Mouse (Mus musculus): Measurements from ENCODE around the gene Acot5.
"Not testable (repeated sequence)": the region's sequence is repeated elsewhere in the genome, so short reads cannot be mapped to it uniquely, and the experiment has no call there.

Acot5 gene

DNA sequence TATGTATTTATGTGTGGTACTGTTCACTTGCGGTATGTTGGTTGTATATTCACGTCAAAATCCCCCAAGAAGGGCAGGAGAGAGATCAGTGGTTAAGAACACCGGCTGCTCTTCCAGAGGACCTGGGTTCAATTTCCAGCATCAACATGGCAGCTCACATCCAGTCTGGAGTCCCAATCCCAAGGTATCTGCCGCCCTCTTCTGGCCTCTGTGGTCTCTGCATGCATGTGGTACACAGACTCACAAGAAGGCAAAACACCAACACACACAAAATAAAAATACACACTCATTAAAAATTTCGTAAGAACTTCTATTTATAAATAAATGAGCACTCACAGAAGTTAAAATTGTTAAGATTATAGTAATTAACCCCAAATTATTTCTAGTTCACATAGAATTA lies 5.9 kb upstream of the Acot5 start:
- DNase-seq = peak; percentile 88

DNA sequence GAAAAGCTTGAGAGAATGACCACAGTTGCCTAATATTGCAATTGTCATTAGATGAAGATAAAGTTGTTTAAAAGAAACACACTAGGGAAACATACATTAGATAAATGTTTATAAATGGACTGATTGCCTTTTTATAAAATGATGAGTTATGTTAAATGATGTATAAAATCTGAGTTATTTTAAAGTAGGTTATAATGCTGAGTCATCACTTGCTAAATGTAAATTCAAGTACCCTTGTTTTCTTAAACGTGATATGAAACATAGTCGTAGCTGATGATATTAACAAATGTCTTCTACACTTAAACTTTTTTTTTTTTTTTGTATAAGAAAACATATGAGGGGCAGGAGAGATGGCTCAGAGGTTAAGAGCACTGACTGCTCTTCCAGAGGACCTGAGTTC lies 5.3 kb upstream of the Acot5 start:
- DNase-seq = no peak

- peak; percentile 86 for DNase-seq
These were observed 4.5 kb upstream of the Acot5 start for GRCm38 (mm10) chr12:84064621-84065020.

- DNase-seq = peak; percentile 74
These were observed 1.4 kb upstream of the Acot5 start for GRCm38 (mm10) chr12:84067752-84068151.

DNA sequence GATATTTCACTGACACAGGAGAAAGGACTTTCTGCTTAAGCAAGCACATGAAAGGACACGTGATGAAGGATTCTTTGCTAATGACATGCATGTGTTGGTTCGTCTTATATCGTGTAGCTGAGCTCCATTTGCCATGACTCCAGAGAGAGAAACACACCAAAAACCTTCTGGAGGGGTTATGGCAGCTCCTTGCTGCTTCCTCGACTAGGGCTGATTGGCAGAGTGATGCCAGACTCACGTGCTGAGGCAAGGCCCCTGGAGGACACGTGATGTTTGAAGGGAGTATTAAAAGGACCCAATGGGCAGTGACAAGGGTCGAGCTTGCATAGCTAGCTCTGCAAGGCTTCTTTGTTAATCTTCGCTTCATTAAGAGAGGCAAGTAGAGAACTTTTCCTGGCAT lies 829 bp upstream of the Acot5 start:
- DNase-seq = peak; percentile 74

- DNase-seq = peak; percentile 94
These were observed 457 bp downstream of the Acot5 start for GRCm38 (mm10) chr12:84069582-84069981.

DNA sequence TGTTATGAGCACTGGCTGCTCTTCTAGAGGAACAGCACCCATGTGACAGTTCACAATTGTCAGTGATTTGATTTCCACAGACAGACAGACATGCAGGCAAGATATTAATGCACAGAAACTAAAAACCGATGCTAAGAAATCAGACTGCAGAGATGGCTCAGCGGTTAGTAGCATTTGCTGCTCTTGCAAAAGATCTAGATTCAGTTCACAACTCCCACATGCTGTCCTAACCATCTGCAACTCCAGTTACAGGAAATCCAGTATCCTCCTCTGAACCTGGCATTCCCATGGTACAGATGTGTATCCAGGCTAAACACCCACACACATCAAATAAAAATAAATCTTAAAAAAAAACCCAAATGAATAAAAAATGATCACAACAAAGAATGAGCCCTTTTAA lies 2.6 kb downstream of the Acot5 start:
- DNase-seq = peak; percentile 6

GRCm38 (mm10) chr12:84077371-84077990 lies 8.4 kb downstream of the Acot5 start:
- peak; percentile 73 for DNase-seq

DNA sequence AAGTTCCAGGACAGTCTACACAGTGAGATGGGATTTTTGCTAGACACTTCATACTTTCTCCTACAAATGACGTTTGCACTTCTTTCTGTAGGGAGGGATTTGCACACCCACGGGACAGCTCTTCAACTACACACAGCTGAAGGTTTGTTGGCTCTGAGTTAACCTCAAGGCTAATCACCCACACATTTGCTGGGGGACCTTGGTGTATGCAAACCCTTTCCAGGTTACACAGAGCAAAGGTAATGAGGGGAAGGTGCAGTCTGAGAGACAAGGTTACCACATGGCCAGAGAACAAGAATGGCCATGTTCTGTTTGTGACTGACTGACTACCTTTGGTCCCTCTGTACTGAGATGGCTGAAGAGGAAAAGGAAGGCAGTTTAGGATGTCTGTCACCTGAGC lies 14.7 kb downstream of the Acot5 start:
- no peak for DNase-seq

- DNase-seq = no peak
These were observed 15.5 kb downstream of the Acot5 start for GRCm38 (mm10) chr12:84084581-84084980.

DNA sequence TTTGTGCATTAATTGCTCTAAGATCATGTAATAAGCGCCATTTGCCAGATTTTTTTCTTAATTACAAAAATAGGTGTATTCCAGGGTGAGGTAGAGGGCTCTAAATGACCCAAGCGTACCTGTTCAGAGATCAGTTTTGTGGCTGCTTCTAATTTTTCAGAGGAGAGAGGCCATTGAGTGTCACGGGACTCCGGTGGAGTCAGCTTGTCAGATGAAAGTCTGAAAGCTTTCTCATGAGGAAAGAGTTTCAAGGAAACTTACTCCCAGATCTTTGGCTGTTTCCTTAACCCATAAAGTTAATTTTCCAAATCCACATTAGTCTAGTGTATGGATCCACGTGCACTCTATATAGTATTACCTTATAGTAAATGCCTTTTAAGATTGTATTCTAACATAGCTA lies 25.5 kb downstream of the Acot5 start:
- DNase-seq = not testable (repeated sequence)

- DNase-seq = peak; percentile 28
These were observed 30.5 kb downstream of the Acot5 start for GRCm38 (mm10) chr12:84099605-84100004.

- DNase-seq = peak; percentile 62
These were observed 30.9 kb downstream of the Acot5 start for GRCm38 (mm10) chr12:84100071-84100470.

GRCm38 (mm10) chr12:84100604-84101492 lies 31.7 kb downstream of the Acot5 start, which contains the start of gene Acot6:
Gene Acot6 (plus strand): TSS chr12:84100654.
- peak; percentile 92 for DNase-seq

DNA sequence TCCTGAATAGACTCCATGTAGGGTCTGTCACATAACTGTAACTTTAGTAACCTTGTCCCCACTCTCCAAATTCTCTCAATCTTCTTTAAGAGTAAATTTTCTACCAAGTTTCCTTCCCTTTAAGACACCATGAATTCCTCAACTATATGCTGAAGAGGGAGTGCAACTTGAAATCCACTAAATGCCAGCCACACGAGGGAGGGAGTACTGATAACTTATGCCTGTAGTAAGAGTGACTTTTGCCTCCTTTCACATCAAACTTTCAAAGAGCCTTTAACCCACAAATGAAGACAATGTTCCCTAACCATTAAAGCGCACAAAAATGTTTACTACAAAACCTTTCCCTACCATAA lies 32.3 kb downstream of the Acot5 start:
- no peak for DNase-seq

DNA sequence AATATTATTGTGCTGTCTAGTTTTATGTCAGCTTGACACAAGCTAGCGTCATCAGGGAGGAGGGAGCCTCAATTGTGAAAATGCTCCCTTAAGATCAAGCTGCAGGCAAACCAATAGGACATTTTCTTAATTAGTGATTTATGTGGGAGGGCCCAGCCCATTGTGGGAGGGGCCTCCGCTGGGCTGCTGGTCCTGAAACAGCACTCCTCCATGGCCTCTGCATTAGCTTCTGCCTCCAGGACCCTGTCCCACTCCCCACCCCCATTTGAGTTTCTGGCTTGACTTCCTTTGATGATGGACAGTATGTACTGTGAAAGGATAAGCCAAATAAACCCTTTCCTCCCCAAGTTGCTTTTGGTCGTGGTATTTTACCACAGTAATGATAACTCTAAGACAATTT lies 37.9 kb downstream of the Acot5 start:
- DNase-seq = peak; percentile 75

- DNase-seq = peak; percentile 31
These were observed 38.6 kb downstream of the Acot5 start for GRCm38 (mm10) chr12:84107692-84108091.

DNA sequence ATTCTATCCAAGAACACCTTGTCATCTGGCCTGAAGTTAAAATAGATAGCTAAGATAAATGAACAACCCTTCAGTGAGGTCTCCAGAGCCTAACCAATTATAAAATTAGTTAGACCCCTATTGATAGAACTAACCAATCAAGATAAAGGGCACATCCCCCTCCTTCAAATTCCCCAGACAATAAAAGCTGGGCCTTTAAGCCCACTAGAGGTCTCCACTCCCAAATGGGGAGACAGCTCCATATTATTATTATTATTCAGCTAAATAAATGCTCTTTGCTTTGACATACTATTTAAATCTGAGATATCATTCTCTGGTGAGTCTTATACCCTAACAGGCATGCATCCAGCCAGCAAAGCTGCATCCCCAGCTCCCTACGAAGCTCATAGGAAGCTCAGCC lies 40.8 kb downstream of the Acot5 start:
- DNase-seq = peak; percentile 25

- DNase-seq = no peak
These were observed 41.7 kb downstream of the Acot5 start for GRCm38 (mm10) chr12:84110814-84111213.

DNA sequence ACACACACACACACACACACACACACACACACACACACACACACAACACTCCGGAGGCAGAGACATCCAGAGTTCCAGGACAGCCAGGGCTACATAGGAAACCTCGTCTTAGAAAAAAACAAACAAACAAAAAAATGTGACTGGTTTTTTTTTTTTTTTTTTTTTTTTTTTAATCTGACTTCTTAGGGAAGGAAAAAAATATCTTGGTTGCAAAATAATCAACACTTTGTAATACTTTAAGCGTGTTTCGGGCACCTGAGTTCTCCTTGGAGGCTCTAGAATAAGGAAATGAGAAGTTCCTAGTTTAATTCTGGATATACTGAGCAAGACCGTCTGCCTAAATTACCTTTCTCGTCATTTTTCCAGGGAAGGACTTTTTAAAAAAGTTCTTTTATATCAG lies 44.6 kb downstream of the Acot5 start:
- DNase-seq = no peak

DNA sequence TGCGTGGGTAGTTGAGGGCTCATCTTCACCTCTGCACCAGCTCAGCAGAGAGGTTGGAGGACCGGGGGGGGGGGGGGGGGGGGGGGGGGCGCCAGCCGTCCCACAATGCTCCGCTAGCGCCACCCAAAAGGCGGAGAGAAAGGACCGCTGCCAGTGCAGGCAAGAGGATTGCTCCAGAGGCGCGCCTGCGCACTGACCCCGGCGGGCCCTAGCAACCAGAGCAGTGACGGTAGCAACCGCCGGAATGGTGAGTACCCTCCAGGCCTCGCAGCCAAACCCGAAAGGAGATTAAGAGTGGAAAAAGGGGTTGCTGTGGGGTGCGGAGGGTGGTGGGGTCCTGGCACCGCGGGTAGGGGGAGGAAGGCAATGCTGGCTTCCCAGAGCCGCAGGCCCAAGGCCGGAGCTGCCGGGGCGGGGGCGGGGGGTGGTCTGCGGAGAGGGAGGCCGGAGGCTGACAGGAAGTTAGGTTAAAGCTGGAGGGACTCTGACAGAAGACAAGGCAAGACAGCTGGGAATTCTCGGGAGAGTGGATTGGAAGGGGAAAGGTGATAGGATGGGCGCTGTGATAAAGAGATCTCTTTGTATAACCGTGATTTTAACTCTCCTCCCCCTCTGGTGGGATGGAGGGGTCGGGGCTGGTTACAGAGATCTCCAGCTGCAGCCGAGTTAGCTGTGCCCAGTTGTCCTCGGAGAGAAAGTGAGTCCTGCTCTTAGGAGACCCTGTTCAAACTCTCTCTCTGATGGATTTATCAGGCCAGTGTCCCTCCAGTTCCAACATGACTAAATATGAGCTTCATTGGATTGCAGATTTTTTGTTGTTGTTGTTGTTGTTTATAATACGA lies 45.2 kb downstream of the Acot5 start, which contains the start of gene Dnal1:
TSS of gene Dnal1 (plus strand) at position 214 of the 842 bp plus-strand sequence.
- peak; percentile 99 for DNase-seq

DNA sequence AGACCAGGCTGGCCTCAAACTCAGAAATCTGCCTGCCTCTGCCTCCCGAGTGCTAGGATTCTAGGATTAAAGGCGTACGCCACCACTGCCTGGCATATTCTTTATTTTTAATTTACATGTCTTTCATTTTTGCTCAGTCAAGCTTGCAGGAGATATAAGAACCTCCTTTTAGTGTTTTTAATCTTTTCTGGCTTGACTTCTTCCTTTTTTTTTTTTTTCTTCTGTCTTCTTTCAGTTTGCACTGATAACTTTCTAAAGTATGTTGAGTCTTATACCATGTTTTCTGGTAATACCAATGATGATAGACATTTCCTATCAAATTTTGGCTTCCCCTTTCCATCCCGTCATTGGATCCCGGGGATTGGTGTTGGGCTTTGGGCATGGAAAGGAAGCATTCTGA lies 50.5 kb downstream of the Acot5 start:
- DNase-seq = no peak

Measured in heart, adult 11 months (tissue).